Mouse (Mus musculus) cerebellum, adult (tissue): ENCODE results near the gene Acot7.

Source experiments
- ATAC-seq: cut with Nextera tagmentation; 2 replicates; pipeline ENCODE4 v1.9.2; 2017; ENCODE audit warnings: mild to moderate bottlenecking, moderate library complexity, mixed read lengths; ENCODE audit not compliant: insufficient number of reproducible peaks, low FRiP score, low TSS enrichment

The Acot7 gene

DNA sequence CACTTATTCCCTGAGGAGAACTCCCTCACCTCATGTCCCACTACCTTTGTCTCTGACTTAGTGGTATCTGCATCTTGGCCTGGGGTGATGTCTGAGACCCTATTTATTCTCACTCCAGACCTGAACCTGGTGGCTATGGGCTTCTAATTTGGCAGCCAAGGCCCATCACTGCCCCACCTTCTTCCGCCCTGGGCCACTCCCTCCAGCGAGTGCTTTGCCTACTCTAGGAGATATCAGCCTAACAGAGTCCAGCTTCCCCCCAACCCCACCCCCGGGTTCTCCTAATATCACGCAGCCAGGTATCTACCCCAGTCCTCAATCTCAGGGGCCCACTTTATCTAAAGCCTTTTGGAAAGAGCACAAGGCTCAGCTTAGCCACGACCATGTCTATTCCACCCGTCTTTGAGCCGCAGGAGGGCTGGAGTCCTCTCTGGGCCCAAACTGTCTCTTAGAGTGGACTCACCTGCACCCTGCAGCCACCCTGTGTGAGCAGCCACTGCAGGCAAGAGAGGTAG is 26.4 kb upstream of the Acot7 start:
- ATAC-seq, result no peak

DNA sequence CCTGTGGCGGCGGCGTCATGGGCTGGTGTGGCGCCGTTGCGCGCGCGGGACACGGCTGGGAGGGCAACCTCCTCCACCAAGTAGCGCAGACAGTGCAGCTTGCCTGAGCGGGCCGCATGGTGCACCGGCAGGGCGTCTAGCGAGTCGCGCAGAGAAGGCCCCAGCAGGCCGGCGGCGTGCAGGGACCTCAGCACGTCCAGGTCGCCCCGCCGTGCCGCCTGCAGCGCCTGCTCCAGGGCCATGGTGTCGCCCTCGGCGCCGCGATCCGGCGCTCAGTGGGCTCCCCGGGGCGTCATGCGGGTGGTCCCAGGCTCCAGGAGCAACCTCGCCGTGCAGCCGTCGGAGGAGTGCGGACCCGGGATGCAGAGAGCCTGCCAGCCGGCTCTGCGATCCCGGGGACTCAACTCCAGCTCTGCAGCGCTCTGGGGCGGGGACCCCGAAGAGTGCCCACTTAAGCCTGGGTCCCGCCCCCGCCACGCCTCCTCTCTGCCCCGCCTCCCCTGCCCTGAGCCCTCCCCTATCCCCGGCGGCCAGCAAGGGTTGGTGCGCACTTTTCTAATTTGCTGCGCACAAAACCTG is 25.9 kb upstream of the Acot7 start, which contains the start of gene Espn:
TSS of gene Espn (minus strand) at position 406 of the 579 bp plus-strand sequence.
- no peak for ATAC-seq

DNA sequence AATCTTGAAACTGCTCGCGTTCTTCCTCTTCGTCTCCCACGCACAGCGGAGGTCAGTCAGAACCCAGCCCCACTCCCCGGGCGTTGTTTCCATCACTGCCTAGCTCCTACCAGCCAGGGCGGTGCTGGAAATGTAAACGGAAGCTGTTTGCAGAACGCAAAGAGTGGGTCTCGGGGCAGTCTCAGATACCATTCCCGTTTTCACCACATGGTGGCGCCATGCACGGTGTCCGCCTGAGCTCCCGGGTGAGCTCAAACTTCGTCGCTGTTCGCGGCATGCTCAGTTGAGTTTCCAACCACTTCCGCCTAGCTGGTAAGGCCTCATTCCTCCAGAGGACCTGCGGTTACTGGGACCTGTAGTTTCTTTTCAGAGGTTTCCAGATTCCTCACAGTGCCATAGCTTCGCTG is 24.2 kb upstream of the Acot7 start:
- ATAC-seq, result no peak

DNA sequence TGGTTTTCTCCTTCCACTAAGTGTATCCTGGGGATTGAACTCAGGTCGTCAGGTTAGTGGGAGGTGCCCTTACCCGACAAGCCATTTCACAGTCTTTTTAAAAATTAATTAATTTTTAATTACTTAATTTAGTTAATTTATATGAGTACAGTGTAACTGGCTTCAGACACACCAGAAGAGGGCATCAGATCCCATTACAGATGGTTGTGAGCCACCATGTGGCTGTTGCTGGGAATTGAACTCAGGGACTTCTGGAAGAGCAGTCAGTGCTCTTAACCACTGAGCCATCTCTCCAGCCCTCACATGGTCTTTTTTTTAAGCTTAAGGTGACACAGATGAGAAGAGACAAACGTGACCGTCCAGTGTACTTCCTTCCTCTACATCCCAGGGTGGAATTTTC is 22.9 kb upstream of the Acot7 start:
- ATAC-seq, result no peak

DNA sequence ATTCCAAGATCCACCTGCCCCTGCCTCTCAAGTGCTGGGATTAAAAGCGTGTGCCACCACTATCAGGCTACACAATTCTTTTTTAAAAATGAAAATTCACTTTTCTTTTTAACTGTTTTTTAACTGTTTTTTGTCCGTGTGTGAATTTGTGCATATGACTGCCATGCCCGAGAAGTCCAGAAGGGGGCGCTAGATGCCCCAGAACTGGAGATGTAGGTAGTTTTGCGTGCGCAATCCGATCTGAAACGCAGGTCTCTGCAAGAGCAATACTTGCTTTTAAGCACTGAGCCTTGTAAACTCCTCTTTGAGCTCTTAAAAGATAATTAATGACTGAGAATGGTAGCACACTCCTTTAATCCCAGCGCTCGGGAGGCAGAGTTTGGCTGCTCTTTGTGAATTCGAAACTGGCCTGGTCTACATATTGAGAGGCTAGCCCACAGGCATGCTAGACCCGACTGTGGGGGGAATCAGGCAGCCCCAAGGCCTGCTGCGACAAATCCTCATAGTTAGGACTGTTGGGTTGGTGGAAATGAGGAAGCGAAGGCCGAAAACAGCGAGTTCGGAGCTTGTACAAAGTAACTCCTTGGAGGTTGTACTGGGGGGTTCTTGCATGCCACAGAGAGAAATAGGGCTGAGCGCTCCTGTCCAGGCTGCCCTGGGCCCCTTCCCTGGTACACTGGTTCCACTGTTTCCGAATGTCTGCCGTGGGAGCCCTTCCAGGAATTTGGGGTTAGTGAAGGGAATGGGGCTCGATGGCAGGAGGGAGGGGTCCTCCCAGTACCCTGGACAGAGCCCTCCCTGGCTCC is 20.0 kb upstream of the Acot7 start:
- no peak for ATAC-seq

DNA sequence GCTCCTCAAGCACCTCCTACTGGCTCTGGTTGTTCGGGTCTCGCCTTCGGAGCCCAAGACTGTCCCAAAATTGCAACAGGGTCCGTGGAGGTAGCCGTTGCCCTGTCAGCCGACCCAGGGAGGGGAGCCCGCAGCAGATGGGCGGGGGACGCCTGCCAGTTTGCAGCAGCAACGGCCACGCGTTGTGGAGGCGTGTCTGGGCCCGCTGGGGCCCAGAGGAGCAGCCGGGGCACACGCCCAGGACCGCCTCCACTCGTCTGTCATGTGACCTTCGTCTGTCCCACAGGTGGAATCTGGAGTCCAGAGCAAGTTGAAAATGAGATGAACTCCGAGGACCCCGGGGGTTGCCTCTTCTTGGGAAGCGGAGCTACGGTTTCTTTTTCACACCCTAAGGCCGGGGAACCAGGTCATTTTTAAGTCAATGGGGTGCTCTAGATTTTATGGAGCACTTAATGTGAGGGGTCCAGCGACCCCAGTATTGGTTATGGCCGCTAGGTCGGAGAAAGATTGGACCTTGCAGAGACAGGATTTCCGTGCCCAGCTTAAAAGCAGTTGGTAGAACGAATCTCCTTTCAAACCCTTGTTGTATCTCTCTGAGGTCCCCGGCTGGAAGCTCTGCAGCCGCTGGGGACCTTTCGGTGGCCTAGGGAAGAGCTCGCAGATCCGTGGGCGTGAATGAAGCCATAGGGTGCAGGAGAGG is 19.2 kb upstream of the Acot7 start, which contains the start of gene Hes2:
TSS of gene Hes2 (plus strand) at position 283 of the 700 bp plus-strand sequence.
- ATAC-seq, result no peak

DNA sequence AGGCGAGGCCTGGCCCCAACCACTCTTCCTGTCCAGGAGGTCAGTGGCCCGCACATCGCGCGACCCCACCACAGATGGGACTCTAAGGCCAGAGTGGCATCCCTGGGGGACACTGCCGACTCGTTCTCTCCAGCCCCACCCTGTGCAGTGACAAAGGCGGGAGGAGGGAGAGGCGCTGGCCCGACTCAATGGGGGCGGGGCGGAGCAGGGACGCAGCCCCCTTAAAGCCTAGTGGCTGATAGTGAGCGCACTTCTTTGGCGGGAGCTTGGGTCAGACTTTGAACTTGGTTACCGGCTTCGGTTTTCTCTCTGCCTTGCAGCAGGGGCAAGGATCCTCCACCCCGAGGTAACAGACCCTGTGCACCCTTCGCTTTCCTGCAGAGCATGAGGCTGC is 18.7 kb upstream of the Acot7 start:
- no peak for ATAC-seq

DNA sequence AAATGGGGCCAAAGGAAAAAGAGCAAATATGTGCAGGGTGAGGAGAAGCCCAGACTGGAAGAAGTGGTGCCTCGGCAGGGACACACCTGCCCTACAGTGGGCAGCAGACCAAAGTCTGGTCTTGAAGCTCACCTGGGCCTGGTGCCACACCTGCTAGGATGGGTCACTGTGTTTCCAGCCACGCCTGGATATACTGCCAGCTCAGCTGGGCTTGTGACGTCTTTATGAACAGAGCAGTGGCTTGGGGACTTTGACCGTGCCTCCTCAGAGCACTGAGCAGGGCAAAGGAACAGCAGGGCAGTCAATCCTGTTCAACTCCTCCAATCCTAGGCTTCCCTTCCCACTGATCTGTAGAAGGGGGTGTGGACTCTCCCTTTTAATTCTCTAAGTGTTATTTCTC is 17.2 kb upstream of the Acot7 start:
- ATAC-seq, result no peak

DNA sequence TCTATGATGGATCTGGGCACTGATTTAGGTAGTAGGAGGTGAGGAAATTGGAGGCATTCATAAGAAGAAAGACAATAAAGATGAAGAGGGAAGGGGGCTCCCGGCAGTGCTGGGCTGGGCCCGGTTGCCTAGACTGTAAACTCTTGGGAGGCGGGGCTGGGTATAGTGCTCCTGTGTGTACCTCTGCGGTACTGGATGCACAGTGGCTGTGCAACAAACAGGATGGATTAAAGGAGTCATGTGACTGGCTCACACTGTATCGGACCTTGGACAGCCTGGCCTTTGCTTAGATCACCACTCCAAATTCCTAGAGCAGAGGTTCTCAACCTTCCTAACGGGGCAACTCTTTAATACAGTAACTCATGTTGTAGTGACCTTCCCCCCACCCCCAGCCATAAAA is 16.3 kb upstream of the Acot7 start:
- no peak for ATAC-seq

DNA sequence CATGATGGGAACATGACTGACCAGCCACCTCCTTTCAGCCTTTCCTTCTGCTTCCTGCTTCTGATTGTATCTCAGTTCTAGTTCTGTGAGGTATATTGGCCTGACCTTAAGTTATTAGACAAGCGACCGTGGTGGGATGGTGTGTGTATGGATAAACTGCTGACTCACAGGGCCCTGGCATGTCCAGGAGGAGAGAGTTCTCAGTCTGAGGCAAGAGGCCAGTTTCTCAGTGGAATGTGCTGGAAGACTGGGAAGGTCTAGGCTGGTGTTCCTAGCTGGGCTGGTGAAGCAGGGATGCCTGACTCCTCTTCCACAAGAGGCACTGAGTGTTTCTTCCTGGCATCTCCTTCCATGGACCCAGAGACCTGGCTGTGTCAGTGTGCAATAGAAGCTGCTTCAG is 15.2 kb upstream of the Acot7 start:
- no peak for ATAC-seq

DNA sequence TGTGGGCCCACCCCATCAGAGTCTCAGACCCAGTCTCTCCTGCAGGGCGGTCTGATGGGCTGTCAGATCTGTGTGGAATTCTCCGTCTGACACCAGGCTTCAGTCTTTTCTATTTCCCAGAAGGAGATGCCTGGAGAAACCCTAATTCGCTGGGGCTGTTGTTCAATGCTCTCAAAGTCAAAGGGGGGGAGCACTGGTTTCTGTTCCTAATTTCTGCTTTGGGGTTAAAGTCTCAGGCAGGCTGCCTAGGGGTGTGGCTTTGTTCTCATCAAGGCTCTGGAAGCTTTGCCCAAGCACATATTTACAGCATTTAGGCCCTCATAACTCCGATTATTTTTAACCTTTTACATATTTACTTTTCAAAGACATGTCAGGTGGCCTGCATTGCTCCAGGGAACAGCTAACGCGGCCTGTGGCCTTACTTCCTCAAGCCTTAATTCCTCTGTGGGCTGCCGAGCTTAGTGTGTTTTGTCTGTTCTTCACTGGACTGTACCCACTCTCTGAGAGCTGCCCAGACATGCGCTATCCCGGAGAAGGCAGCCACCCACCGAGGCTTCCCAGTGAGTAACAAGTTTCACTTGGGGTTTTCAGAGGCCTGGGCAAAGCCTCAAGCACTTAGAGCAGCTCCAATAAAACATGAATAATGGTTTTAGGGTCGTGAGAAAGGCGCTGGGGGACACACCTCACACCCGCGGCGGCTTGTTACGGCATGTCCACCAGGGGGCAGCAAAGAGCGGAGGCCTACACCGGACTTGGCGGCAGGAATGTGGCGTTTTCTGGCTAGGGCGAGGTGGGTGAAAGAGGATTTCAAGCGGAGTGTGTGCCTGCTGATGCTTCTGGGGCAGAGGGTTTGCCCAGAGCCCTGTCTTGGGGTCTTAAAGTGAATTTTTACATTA is 12.7 kb upstream of the Acot7 start:
- 0 out of 2 replicates have a peak, but pooled peaks have one; percentile 15 for ATAC-seq

DNA sequence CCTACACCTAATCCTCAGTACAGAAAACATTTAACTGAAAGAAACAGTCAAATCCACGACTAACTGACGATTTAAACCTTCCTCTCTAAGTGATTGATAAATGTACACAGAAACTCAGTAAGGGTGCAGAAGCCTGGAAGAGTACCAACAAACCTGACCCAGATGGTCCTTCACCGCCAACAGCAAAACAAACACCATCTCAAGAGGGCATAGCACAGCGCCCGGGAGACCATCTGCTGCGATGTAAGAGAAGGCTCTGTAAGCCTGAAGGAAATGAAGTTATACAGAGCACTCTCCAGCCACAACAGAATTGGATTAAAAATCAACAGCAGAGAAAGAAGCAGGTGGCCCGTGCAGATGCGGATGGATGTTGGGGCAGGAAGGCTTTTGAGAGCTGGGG is 9.9 kb upstream of the Acot7 start:
- ATAC-seq, result no peak

DNA sequence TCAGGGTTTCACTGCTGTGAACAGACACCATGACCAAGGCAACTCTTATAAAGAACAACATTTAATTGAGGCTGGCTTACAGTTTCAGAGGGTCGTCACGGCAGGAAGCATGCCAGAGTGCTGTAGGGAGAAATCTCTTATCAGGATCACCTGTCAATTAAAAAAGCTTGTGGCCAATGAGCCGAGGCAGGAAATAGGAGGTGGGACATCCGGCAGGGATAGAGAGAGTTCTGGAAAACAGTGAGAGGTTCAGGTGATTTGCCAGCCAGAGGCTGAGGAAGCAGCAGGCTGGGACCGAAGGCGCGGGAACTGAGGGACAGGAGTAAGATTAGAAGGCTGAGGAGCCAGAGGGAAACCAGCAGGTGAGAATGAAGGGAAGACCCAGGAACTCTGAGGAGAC is 8.8 kb upstream of the Acot7 start:
- no peak for ATAC-seq

DNA sequence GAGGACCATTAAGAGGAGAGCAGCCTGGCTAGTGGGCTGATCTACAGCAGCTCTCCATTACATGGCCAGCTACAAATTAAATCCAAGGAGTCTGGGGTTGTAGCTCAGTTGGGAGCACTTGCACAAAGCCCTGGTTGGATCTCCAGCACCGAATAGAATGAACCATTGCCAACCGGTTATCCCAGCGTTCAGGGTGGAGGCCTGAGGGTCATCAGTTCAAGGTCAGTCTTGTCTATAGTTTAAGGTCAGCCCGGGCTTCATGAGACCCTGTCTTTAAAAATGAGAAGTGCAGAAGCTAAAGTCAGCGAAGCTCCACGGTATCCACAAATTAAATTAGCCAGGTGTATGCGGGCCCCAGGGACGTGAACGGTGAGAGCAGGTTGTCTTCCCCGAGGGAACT is 7.6 kb upstream of the Acot7 start:
- no peak for ATAC-seq

DNA sequence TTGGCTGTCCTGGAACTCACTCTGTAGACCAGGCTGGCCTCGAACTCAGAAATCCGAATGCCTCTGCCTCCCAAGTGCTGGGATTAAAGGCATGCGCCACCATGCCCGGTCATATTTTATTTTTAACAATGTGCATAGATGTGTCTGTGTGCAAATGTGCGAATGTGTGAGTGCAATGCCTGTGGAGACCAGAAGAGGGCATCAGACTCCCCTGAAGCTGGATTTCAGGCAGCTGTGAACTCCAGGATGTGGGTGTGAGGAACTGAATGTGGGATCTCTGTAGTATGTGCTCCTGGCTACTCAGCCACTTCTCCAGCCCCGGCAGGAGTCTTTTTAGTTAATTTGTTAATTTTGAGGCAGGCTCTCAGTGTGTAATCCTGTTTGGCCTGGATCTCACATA is 6.4 kb upstream of the Acot7 start:
- ATAC-seq, result no peak

DNA sequence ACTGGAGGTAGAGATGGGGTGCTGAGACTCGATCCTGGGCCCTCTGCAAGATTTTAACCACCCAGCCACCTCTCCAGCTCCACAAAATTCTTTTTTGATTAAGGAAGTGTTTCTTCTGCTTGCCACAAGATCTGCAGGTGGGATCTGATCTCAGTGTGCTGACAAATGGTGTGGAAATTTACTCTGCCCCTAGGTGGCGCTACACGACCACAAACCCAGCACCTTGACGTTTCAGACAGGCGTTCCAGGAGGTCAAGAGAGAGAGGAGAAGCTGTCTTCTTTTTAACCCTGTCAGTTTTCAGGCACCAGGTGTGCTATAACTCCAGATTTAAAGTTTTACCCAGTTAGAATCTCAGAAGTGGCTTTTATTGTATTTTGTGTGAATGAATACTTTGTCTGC is 4.9 kb upstream of the Acot7 start:
- ATAC-seq, result no peak

DNA sequence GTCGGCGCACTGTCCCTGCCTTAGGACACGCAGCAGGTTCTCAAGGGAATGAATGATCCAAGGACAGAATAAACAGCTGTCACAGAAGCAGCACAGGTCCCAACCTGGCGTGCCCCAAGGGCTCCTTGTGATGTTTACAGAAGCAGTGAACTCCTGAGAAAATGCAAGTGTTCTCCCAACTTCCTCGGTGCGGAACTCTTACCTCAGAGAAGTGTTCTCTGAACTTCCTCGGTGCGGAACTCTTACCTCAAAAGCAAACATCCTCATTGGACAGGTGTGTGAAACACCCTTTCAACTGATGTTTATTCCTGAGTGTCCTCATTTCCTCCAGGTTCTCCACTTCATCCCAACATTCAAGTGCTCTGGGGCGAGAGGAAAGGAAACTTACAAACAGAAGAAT is 4.0 kb upstream of the Acot7 start:
- ATAC-seq, result no peak

DNA sequence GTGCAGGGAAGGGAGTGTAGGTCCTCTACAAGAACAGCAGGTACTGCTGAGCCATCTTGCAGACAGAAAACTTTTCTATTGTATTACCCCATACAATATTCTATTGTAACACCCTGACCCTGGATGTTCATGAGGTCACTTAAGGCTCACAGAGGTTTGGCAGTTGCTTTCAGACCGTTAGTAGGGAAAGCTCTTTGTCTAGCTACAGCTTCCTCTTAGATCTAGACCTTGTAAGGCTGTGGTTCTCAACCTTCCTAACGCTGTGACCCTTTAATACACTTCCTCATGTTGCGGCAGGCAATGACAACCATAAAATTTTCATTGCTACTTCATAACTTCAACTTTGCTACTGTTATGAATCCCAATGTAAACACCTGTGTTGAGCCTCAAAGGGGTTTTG is 1.3 kb upstream of the Acot7 start:
- ATAC-seq, result no peak

DNA sequence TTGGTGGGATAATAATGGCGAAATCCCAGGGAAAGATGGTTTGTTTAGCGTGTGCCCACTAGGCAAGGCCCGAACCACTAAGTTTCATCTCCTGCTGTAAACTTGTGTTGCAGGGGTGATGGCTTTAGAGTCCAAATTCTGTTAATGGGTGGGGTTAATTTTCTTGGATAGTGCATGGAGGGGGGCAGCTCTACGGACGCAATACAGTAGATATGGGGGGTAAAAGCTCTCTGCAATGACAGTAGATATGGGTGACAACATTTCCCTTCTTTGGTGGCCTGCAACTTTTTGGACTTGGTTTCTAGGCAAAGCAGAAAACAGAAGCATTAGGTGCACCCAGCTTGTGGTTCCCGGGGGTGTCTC is 779 bp upstream of the Acot7 start:
- ATAC-seq, result no peak

DNA sequence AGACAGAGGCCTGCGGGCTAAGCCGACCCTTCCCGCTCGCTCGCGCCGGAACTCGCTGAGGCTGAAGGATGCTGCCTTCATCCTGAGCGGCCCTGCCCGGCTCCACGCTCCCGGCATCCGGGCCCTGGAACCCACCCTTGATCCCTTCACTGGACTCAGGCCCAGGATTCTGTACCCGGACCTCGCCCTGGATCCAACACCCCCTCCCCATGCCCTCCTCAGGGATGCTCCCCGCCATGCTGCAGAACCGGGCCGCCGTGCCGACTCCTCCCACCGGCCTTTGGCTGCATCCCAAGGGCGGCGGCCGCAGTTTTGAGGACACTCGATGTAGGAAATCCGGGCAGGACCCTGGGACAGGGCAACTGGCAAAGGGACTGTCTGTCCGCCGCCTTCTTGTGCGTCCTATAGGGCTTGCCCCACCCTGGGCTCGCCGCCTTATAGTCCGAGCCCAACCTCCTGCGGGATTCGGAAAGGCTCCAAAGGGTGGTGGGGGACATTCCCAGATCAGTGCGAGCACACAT is 470 bp downstream of the Acot7 start:
- peak; percentile 21 for ATAC-seq
